Mouse (Mus musculus) intestine, embryonic 16.5 days (tissue): ENCODE data around the gene A430078G23Rik. TPM values are rescaled to one million over a fixed set of nuclear protein-coding genes. Genes with fewer than 3 reads are reported as not detected.
"Not testable (repeated sequence)": the region's sequence is repeated elsewhere in the genome, so short reads cannot be mapped to it uniquely, and the experiment has no call there.

ENCODE experiments used
- ATAC-seq: fragments of 200-750 bp; cut with Nextera tagmentation; 2 replicates; pipeline ENCODE4 v1.8.0; 2017; ENCODE audit warnings: moderate TSS enrichment, moderate library complexity
- H3K27ac ChIP-seq: fragments of 300-500 bp; sonication (generic); 2 replicates; pipeline ENCODE4 v1.5.1; 2014; ENCODE audit warnings: mild to moderate bottlenecking, low read length
- H3K27me3 ChIP-seq: fragments of 300-500 bp; sonication (generic); replicated peaks from 2 replicates; pipeline ENCODE4 v1.6.1; 2014; ENCODE audit warnings: low read length, control low read depth, mixed read lengths; ENCODE audit not compliant: control insufficient read depth, insufficient read depth
- H3K36me3 ChIP-seq: fragments of 300-500 bp; sonication (generic); 2 replicates; pipeline ENCODE4 v1.6.1; 2014; ENCODE audit warnings: low read length, control low read depth; ENCODE audit not compliant: control insufficient read depth, insufficient read depth
- H3K4me1 ChIP-seq: fragments of 300-500 bp; sonication (generic); 2 replicates; pipeline ENCODE4 v1.6.1; 2014; ENCODE audit warnings: low read length, control low read depth, mixed read lengths; ENCODE audit not compliant: control insufficient read depth, insufficient read depth
- H3K4me2 ChIP-seq: fragments of 300-500 bp; sonication (generic); 2 replicates; pipeline ENCODE4 v1.6.1; 2014; ENCODE audit warnings: low read depth, low read length, control low read depth
- H3K4me3 ChIP-seq: fragments of 300-500 bp; sonication (generic); 2 replicates; pipeline ENCODE4 v1.5.1; 2014; ENCODE audit warnings: mild to moderate bottlenecking, low read length
- H3K9ac ChIP-seq: fragments of 300-500 bp; sonication (generic); 2 replicates; pipeline ENCODE4 v1.6.1; 2014; ENCODE audit warnings: low read depth, low read length
- H3K9me3 ChIP-seq: fragments of 300-500 bp; sonication (generic); 2 replicates; pipeline ENCODE4 v1.6.1; 2016; ENCODE audit warnings: low read length, control low read depth; ENCODE audit not compliant: control insufficient read depth
- WGBS: fragments of 180-500 bp; shearing (Covaris S2); extraction: QIAGEN DNeasy Blood & Tissue Kit; methylation state at CpG from one replicate; pipeline ENCODE4 v1.1.7; 2014; 5-methylcytosine and 5-hydroxymethylcytosine counted together
- polyA plus RNA-seq: library from polyadenylated mRNA; unstranded; fragments of >200 nt; fragmentation: Nextera tagmentation; extraction: Ambion mirVana; gene quantifications from 2 replicates; pipeline ENCODE4 v1.2.1, GENCODE M21; 2015

Gene A430078G23Rik
- polyA plus RNA-seq, 1 experiment from 2014 or later: 0.32 TPM

DNA sequence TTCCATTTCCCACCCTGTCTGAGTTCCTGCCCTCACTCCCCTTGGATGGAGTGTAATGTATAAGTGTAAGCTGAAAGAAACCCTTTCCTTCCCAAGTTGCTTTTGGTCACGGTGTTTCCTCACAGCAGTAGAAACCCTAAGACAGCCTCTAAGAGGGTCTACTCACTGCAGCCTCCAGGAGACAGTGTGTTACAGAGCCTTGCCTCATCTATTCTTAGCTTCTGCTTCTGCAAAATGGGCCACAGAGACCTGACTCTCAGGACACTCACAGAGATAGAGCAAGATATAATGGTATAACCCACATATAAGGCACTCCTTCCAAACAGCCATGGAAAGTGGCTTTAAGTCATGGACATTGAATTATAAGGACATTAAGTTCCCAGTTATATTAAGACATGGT, 26.2 kb upstream of the A430078G23Rik start:
- H3K9ac ChIP-seq: no peak overlapping the region
- H3K27ac ChIP-seq: no peak overlapping the region
- H3K9me3 ChIP-seq: no peaks in the 10 kb centered on the region
- no peak overlapping the region for H3K4me2 ChIP-seq
- 80% methylated on average over 1 of the region's 1 CpGs for WGBS
- no peaks in the 10 kb centered on the region for H3K36me3 ChIP-seq
- H3K4me1 ChIP-seq: no peaks in the 10 kb centered on the region
- no peak for ATAC-seq
- no peak overlapping the region for H3K4me3 ChIP-seq
- no peaks in the 10 kb centered on the region for H3K27me3 ChIP-seq

DNA sequence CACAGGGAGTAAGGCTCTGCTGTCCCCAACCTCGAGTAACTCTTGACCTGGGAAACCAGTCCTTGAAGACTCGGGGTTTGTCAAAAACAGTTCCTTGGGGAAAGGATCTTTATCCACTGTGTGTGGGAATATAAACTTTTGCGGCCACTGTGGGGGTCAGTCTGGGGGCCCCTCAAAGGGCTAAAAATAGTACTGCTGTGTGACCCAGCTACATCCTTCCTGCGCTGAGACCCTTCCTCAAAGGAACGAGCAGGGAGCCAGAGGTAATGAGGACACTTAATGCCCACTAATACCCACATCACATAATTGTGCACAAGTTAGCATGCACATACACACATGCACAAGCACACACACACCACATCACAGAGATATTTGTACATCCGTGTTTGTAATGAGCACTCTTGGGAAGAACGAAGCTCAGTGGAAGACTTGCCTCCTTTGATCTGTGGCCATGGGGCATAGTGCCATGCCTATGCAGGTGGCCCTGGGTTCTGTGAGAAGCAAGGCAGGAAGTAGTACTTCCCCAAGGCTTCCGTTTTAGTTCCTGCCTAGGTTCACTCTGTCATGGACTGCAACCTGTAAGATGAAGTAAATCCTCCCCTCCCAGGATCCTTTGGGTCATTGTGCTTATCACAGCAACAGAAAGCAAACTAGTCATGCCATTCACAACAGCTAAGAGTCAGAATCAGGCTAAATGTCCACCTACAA, 25.5 kb upstream of the A430078G23Rik start:
- H3K9ac ChIP-seq: no peak overlapping the region
- no peak overlapping the region for H3K4me2 ChIP-seq
- no peak for ATAC-seq
- no peak overlapping the region for H3K27ac ChIP-seq
- H3K9me3 ChIP-seq: no peaks in the 10 kb centered on the region
- 72% methylated on average over 8 of the region's 8 CpGs for WGBS
- H3K4me3 ChIP-seq: no peak overlapping the region
- H3K4me1 ChIP-seq: no peaks in the 10 kb centered on the region
- H3K27me3 ChIP-seq: no peaks in the 10 kb centered on the region
- H3K36me3 ChIP-seq: no peaks in the 10 kb centered on the region

DNA sequence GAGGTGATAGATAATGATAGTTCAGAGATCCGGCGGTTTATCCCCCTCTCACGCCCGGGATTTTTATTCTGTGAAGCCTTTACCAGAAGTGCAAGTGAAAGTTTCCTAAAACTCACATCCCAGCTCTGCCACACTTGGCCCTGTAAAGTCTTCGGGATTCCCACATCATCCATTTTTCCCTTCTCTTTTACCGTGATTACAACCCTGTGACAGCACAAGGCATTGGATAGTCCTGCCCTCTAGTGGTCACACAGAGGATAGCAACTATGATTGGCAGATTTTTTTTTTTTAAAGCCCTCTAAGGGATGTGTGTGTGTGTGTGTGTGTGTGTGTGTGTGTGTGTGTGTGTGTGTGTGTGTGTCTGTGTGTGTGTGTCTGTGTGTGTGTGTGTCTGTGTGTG, 22.6 kb upstream of the A430078G23Rik start:
- Histone ChIP-seq H3K36me3 (no peaks in the 10 kb centered on the region), H3K9ac (no peak overlapping the region), H3K4me1 (no peaks in the 10 kb centered on the region), H3K9me3 (no peaks in the 10 kb centered on the region), H3K4me2 (no peak overlapping the region), H3K27ac (no peak overlapping the region), H3K4me3 (no peak overlapping the region), H3K27me3 (no peaks in the 10 kb centered on the region)
- ATAC-seq: no peak
- 49% methylated on average over 6 of the region's 6 CpGs for WGBS

DNA sequence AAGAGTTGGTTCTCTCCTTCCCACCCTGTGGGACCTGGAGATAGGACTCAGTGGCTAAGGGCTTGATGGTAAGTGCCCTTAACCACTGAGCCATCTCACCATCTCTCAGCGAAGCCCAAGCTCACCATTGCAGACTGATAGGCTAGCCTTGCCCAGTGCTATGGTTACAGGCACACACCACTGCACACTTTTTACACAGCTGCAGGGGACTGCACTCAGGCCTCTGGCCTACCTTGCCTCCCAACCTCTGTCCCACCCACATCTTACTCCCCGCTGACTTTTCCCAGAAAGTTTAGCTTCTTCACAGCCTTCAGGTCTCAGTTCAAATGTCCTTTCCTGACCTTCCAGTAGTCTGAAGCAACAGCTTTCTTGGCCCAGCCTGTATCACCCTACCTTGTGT, 21.5 kb upstream of the A430078G23Rik start:
- Histone ChIP-seq H3K27ac (no peak overlapping the region), H3K9ac (no peak overlapping the region), H3K4me2 (no peak overlapping the region), H3K36me3 (no peaks in the 10 kb centered on the region), H3K4me3 (no peak overlapping the region), H3K27me3 (no peaks in the 10 kb centered on the region), H3K4me1 (no peaks in the 10 kb centered on the region), H3K9me3 (no peaks in the 10 kb centered on the region)
- WGBS: 91% methylated on average over 2 of the region's 2 CpGs
- no peak for ATAC-seq

DNA sequence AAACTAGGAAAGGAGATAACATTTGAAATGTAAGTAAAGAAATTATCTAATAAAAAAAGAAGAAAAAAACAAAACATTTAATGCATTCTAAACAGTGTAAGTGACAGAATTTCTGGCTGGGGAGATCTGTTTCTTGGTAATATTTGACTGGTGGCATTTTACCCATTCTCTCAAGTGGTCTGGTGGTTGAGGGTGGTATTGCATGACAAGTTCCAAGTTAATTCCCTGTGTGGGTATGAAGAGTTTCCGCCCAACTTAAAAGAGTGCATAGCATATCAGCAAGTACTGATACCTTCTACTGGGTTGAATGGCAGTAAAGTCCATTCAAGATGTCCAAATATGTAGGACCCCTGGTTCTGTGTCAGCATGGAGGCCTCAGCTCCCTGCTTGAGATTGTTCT, 17.3 kb upstream of the A430078G23Rik start:
- H3K27me3 ChIP-seq: no peaks in the 10 kb centered on the region
- H3K9ac ChIP-seq: no peak overlapping the region
- 72% methylated on average over 1 of the region's 1 CpGs for WGBS
- H3K4me3 ChIP-seq: no peak overlapping the region
- H3K9me3 ChIP-seq: no peaks in the 10 kb centered on the region
- no peaks in the 10 kb centered on the region for H3K36me3 ChIP-seq
- no peaks in the 10 kb centered on the region for H3K4me1 ChIP-seq
- no peak overlapping the region for H3K27ac ChIP-seq
- H3K4me2 ChIP-seq: no peak overlapping the region
- no peak for ATAC-seq

DNA sequence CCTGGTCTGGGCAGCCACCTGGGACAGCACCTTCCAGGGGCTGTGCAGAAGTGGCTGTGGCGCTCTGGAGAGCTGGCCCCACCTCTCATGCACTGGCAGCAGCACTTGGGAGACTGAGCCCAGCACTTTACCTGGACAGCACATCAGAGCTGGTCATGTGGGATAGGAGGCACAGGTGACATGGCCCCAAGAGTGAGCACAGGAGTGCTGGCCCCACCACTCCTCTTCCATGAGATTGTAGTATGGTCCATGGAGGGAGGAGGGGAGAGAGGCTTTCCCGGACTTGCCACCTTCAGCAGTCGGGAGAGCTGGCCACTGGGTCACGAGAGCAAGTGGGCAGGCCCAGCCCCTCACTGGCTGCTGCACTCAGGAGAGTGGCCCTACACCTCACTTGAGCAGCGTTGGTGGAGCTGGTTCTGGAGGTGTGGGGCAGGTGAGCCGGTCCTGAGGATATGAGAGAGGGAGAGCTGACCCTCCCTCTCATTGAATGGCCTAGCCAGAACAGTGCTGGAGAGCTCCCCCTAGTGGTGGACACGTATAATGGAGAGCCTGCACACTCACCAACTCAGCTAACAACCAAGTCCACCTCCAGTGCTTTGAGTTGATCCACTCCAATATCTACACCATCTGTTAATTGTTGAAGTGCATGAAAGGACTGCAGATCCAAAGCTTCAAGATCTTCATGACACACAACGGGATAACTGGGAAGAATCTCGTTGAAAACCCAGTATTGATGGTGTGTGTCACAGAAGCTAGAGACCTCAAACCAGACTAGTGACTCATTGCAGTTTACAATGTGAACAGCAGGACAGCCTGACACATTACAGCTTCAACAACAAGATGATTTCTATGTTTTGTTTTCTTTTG, 16.3 kb upstream of the A430078G23Rik start:
- 0 out of 2 replicates have a peak, but pooled peaks have one; percentile 18 for ATAC-seq
- Histone ChIP-seq H3K4me1 (no peaks in the 10 kb centered on the region), H3K4me2 (no peak overlapping the region), H3K27me3 (no peaks in the 10 kb centered on the region), H3K27ac (no peak overlapping the region), H3K9ac (no peak overlapping the region), H3K9me3 (no peaks in the 10 kb centered on the region), H3K4me3 (no peak overlapping the region), H3K36me3 (no peaks in the 10 kb centered on the region)
- WGBS: 64% methylated on average over 9 of the region's 9 CpGs

DNA sequence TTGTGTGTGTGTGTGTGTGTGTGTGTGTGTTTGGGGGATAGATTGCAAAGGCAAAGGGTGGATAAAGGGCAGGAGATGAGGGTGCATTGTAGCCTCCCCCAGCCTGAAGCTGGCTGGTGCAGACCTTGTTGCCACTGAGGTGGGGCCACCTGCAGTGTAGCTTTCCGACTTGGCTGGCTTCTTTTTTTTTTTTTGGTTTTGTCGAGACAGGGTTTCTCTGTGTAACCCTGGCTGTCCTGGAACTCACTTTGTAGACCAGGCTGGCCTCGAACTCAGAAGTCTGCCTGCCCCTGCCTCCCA, 15.7 kb upstream of the A430078G23Rik start:
- not testable (repeated sequence) for H3K27me3 ChIP-seq, H3K4me2 ChIP-seq, H3K9ac ChIP-seq, ATAC-seq, H3K9me3 ChIP-seq, H3K4me1 ChIP-seq, H3K27ac ChIP-seq, H3K36me3 ChIP-seq, H3K4me3 ChIP-seq
- WGBS: 83% methylated on average over 3 of the region's 3 CpGs

DNA sequence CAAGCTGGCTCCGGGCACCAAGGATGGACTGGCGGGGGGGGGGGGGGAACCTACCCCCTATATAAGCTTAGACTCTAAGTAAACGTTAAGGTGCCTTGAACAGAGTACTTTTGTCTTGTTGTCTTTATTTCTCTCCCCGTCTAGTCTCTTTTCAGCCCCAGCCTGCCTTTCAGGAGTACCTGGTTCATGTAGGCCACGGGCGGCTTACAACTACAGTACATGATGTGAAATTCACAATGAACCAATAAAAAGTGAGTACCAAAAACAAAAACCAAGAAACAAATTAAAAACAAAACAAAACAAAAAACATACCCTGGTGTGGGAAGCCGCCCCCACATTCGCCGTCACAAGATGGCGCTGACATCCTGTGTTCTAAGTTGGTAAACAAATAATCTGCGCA, 15.2 kb upstream of the A430078G23Rik start:
- Histone ChIP-seq H3K36me3 (no peaks in the 10 kb centered on the region), H3K27ac (no peak overlapping the region), H3K4me2 (no peak overlapping the region), H3K9ac (no peak overlapping the region), H3K4me1 (no peaks in the 10 kb centered on the region), H3K9me3 (no peaks in the 10 kb centered on the region), H3K27me3 (no peaks in the 10 kb centered on the region), H3K4me3 (no peak overlapping the region)
- WGBS: 89% methylated on average over 10 of the region's 11 CpGs
- ATAC-seq: no peak

DNA sequence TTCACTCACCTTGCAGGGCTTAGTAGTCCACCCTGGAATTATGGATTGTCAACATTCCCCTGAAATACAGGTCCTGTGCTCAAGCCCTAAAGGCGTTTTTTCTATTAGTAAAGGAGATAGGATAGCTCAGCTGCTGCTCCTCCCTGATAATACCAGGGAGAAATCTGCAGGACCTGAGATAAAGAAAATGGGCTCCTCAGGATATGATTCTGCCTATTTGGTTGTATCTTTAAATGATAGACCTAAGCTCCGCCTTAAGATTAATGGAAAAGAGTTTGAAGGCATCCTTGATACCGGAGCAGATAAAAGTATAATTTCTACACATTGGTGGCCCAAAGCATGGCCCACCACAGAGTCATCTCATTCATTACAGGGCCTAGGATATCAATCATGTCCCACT, 12.5 kb upstream of the A430078G23Rik start:
- 88% methylated on average over 2 of the region's 3 CpGs for WGBS
- not testable (repeated sequence) for H3K4me1 ChIP-seq

More for the DNA sequence above, 12.5 kb upstream of the A430078G23Rik start:
- not testable (repeated sequence) for H3K36me3 ChIP-seq, H3K27ac ChIP-seq, H3K4me3 ChIP-seq, H3K9ac ChIP-seq, H3K27me3 ChIP-seq, ATAC-seq, H3K4me2 ChIP-seq, H3K9me3 ChIP-seq
